Mouse (Mus musculus) limb, embryonic 15.5 days (tissue): Measurements from ENCODE around the gene Chrdl2. TPM values are rescaled to one million over a fixed set of nuclear protein-coding genes. Genes with fewer than 3 reads are reported as not detected.
A peak's percentile ranks its signal among the peaks of the same experiment; 100 is the strongest.

Experiments used
- ATAC-seq: fragments of 200-750 bp; cut with Nextera tagmentation; 2 replicates; pipeline ENCODE4 v1.8.0; 2017; ENCODE audit warnings: low read depth, moderate TSS enrichment; ENCODE audit not compliant: insufficient number of reproducible peaks, low FRiP score, low TSS enrichment
- H3K27ac ChIP-seq: fragments of 300-500 bp; sonication (generic); 2 replicates; pipeline ENCODE4 v1.5.1; 2015; ENCODE audit warnings: moderate library complexity, mild to moderate bottlenecking, inconsistent platforms
- H3K27me3 ChIP-seq: fragments of 300-500 bp; sonication (generic); 2 replicates; pipeline ENCODE4 v1.6.1; 2015; ENCODE audit warnings: inconsistent platforms
- H3K36me3 ChIP-seq: fragments of 300-500 bp; sonication (generic); 2 replicates; pipeline ENCODE4 v1.6.1; 2015; ENCODE audit warnings: inconsistent platforms
- H3K4me1 ChIP-seq: fragments of 300-500 bp; sonication (generic); 2 replicates; pipeline ENCODE4 v1.6.1; 2015; ENCODE audit warnings: inconsistent platforms
- H3K4me2 ChIP-seq: fragments of 300-500 bp; sonication (generic); 2 replicates; pipeline ENCODE4 v1.6.1; 2015; ENCODE audit warnings: mild to moderate bottlenecking, inconsistent platforms
- H3K4me3 ChIP-seq: fragments of 300-500 bp; sonication (generic); 2 replicates; pipeline ENCODE4 v1.5.1; 2015; ENCODE audit warnings: mild to moderate bottlenecking, inconsistent platforms
- H3K9ac ChIP-seq: fragments of 300-500 bp; sonication (generic); 2 replicates; pipeline ENCODE4 v1.6.1; 2015; ENCODE audit warnings: inconsistent platforms
- H3K9me3 ChIP-seq: fragments of 300-500 bp; sonication (generic); 2 replicates; pipeline ENCODE4 v1.6.1; 2016; ENCODE audit warnings: inconsistent platforms
- WGBS: fragments of 180-500 bp; shearing (Covaris S2); methylation state at CpG from one replicate; pipeline ENCODE4 v1.1.7; 2015; 5-methylcytosine and 5-hydroxymethylcytosine counted together
- polyA plus RNA-seq: library from polyadenylated mRNA; unstranded; fragments of >200 nt; fragmentation: Nextera tagmentation; extraction: Ambion mirVana; gene quantifications from 2 replicates; pipeline ENCODE4 v1.2.1, GENCODE M21; 2015

Gene Chrdl2
- polyA plus RNA-seq, 1 experiment from 2014 or later: 1.8 TPM

- ATAC-seq: no peak
- no peak overlapping the region for H3K4me2 ChIP-seq
- no peaks in the 10 kb centered on the region for H3K27me3 ChIP-seq
- no peak overlapping the region for H3K27ac ChIP-seq
- H3K36me3 ChIP-seq: no peaks in the 10 kb centered on the region
- no peaks in the 10 kb centered on the region for H3K4me1 ChIP-seq
- WGBS: 83% methylated on average over 7 of the region's 8 CpGs
- H3K9me3 ChIP-seq: no peaks in the 10 kb centered on the region
- H3K9ac ChIP-seq: no peak overlapping the region
- no peak overlapping the region for H3K4me3 ChIP-seq
These were observed 14.8 kb upstream of the Chrdl2 start for GRCm38 (mm10) chr7:99990990-99991707.

DNA sequence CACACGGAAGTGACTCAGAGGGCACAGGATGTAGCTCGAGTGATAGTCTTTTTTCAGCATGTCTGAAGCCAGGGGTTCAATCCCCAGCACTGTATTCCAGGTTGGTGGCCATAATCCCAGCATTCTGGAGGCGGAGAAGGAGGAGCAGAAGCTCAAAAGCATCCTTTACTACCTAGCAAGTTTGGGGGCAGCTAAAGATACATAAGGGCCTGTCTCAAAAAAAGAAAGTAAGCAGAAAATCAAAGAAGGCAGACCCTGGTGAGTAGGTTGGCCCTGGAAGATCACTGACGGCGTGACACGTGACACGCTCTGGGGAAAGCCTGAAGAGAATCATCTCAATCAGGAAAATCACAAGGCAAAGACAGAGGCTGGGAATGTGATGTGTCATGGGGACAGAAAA, 12.8 kb upstream of the Chrdl2 start:
- Histone ChIP-seq H3K27me3 (no peaks in the 10 kb centered on the region), H3K9ac (no peak overlapping the region), H3K4me1 (no peaks in the 10 kb centered on the region), H3K9me3 (no peaks in the 10 kb centered on the region), H3K27ac (no peak overlapping the region), H3K4me3 (no peak overlapping the region), H3K36me3 (no peaks in the 10 kb centered on the region), H3K4me2 (no peak overlapping the region)
- no peak for ATAC-seq
- WGBS: 77% methylated on average over 7 of the region's 7 CpGs

DNA sequence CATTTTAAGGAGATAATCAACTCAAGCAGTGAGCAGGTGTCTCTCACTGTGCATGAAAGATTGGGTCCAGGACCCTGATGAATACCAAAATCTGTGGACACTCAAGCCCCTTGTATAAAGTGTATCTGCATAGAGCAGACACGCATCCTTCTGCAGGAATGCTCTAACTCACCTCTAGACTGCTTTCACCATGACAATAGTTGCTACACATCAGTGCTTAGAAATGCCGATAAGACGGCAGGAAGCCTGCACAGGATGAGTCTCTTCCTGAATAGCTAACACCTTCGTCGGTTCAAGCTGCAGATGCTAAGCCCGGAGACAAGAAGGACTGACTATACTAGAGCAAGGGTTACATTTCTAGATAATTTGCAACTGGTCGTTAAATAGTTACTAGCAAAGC, 10.8 kb upstream of the Chrdl2 start:
- no peak for ATAC-seq
- H3K9me3 ChIP-seq: no peaks in the 10 kb centered on the region
- H3K27ac ChIP-seq: no peak overlapping the region
- no peaks in the 10 kb centered on the region for H3K36me3 ChIP-seq
- no peak overlapping the region for H3K4me2 ChIP-seq
- no peak overlapping the region for H3K4me3 ChIP-seq
- no peaks in the 10 kb centered on the region for H3K27me3 ChIP-seq
- no peaks in the 10 kb centered on the region for H3K4me1 ChIP-seq
- no peak overlapping the region for H3K9ac ChIP-seq
- 74% methylated on average over 7 of the region's 7 CpGs for WGBS

DNA sequence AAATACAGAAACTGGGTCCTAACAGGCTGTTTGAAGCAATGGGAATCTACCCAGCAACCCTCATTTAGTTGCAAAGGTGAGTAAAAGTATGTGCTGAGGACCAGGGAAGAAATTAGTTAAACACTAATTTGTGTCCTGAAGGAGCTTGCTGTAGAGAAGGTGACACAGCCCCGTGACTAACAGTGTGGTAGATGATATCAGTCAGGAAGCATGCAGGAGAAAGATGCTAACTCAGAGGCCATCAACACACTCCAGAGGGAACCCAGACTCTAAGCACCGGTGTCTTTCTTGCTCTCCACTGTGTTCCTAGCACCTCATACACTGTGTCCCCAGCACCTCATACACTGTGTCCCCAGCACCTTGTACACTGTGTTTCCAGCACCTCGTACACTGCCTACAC, 7.3 kb upstream of the Chrdl2 start:
- no peaks in the 10 kb centered on the region for H3K9me3 ChIP-seq
- no peaks in the 10 kb centered on the region; the same call in 1 of the 2 replicates for H3K27me3 ChIP-seq
- no peaks in the 10 kb centered on the region for H3K36me3 ChIP-seq
- WGBS: 75% methylated on average over 3 of the region's 3 CpGs
- no peak overlapping the region for H3K27ac ChIP-seq
- H3K4me2 ChIP-seq: no peak overlapping the region
- no peak for ATAC-seq
- H3K9ac ChIP-seq: no peak overlapping the region
- no peak overlapping the region for H3K4me3 ChIP-seq
- H3K4me1 ChIP-seq: no peaks in the 10 kb centered on the region

GRCm38 (mm10) chr7:100003781-100004180, 2.2 kb upstream of the Chrdl2 start:
- no peaks in the 10 kb centered on the region for H3K36me3 ChIP-seq
- H3K27me3 ChIP-seq: peaks cover 49% of the 10 kb centered on the region
- H3K4me3 ChIP-seq: no peak overlapping the region
- H3K9ac ChIP-seq: no peak overlapping the region
- H3K4me1 ChIP-seq: peaks cover 13% of the 10 kb centered on the region; the same call in 1 of the 2 replicates
- WGBS: 51% methylated on average over 9 of the region's 9 CpGs
- H3K27ac ChIP-seq: no peak overlapping the region
- no peak for ATAC-seq
- no peaks in the 10 kb centered on the region for H3K9me3 ChIP-seq
- H3K4me2 ChIP-seq: no peak overlapping the region

DNA sequence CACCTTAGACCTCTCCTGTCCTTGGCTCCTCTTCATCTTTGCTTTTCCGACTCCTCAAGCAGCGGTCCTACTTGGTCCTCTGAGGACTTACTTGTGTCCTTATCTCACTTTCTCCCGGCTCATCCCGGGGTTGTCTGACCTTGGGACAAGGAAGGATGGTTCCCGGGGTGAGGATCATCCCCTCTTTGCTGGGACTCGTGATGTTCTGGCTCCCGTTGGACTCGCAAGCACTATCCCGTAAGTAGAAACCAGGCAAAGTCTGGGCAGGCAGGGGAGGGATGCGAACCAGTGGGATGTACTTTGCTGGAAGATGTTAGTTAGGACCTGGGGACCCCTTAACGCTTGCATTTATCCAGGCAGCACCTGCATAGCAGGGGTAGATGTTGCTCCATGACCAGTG, 439 bp downstream of the Chrdl2 start:
- H3K4me1 ChIP-seq: peaks cover 16% of the 10 kb centered on the region; the same call in 1 of the 2 replicates
- no peak for ATAC-seq
- H3K4me3 ChIP-seq: peak overlapping the region; percentile 48
- H3K27me3 ChIP-seq: peaks cover 69% of the 10 kb centered on the region
- WGBS: 5% methylated on average over 11 of the region's 11 CpGs
- H3K27ac ChIP-seq: no peak overlapping the region
- H3K4me2 ChIP-seq: peak overlapping the region; percentile 98
- no peaks in the 10 kb centered on the region for H3K9me3 ChIP-seq
- H3K36me3 ChIP-seq: no peaks in the 10 kb centered on the region
- no peak overlapping the region for H3K9ac ChIP-seq

GRCm38 (mm10) chr7:100008765-100009164, 2.8 kb downstream of the Chrdl2 start:
- Histone ChIP-seq H3K4me1 (peaks cover 16% of the 10 kb centered on the region; the same call in 1 of the 2 replicates), H3K36me3 (no peaks in the 10 kb centered on the region), H3K9ac (no peak overlapping the region), H3K27me3 (peaks cover 69% of the 10 kb centered on the region), H3K27ac (no peak overlapping the region), H3K4me2 (no peak overlapping the region), H3K4me3 (no peak overlapping the region), H3K9me3 (no peaks in the 10 kb centered on the region)
- ATAC-seq: no peak
- 89% methylated on average over 4 of the region's 4 CpGs for WGBS

DNA sequence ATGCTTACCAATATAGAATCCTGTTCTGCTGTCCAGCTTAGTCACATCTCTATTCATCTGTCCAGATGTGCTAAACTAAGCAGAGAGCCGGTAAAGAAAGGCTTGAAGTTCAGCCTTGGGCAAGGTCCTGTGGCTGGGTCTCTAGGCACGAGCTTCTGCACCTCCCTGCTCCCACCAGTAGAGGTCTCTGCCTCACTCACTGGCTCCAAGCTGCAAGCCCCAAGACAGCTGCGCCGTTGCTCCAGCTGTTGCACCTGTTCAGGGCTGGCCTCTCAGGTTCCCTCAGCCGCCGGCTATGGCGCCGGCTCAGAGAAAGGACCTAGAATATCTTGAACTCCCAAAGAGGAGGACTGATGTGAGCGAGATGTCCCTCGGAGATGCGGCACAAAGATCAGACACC, 3.7 kb downstream of the Chrdl2 start:
- 9% methylated on average over 11 of the region's 11 CpGs for WGBS
- no peaks in the 10 kb centered on the region for H3K9me3 ChIP-seq
- H3K36me3 ChIP-seq: no peaks in the 10 kb centered on the region
- peaks cover 60% of the 10 kb centered on the region for H3K27me3 ChIP-seq
- no peak overlapping the region for H3K4me3 ChIP-seq
- H3K27ac ChIP-seq: no peak overlapping the region
- ATAC-seq: peak; percentile 60; the same call in 1 of the 2 replicates
- no peak overlapping the region for H3K4me2 ChIP-seq
- peaks cover 22% of the 10 kb centered on the region; the same call in 1 of the 2 replicates for H3K4me1 ChIP-seq
- H3K9ac ChIP-seq: no peak overlapping the region

- Histone ChIP-seq H3K36me3 (no peaks in the 10 kb centered on the region), H3K4me2 (no peak overlapping the region), H3K27ac (no peak overlapping the region), H3K27me3 (peaks cover 49% of the 10 kb centered on the region), H3K9me3 (no peaks in the 10 kb centered on the region), H3K9ac (no peak overlapping the region), H3K4me1 (peaks cover 17% of the 10 kb centered on the region; the same call in 1 of the 2 replicates), H3K4me3 (no peak overlapping the region)
- WGBS: 32% methylated on average over 5 of the region's 5 CpGs
- no peak for ATAC-seq
These were observed 4.7 kb downstream of the Chrdl2 start for GRCm38 (mm10) chr7:100010711-100011110.

- WGBS: 46% methylated on average over 8 of the region's 8 CpGs
- H3K4me1 ChIP-seq: peaks cover 9% of the 10 kb centered on the region; the same call in 1 of the 2 replicates
- no peak overlapping the region for H3K4me2 ChIP-seq
- H3K36me3 ChIP-seq: no peaks in the 10 kb centered on the region
- no peak overlapping the region for H3K9ac ChIP-seq
- no peak overlapping the region for H3K4me3 ChIP-seq
- ATAC-seq: no peak
- peaks cover 37% of the 10 kb centered on the region for H3K27me3 ChIP-seq
- no peak overlapping the region for H3K27ac ChIP-seq
- no peaks in the 10 kb centered on the region for H3K9me3 ChIP-seq
These were observed 6.1 kb downstream of the Chrdl2 start for GRCm38 (mm10) chr7:100012085-100012484.

- WGBS: 28% methylated on average over 6 of the region's 6 CpGs
- no peak for ATAC-seq
- Histone ChIP-seq H3K4me2 (no peak overlapping the region), H3K4me3 (no peak overlapping the region), H3K4me1 (peaks cover 9% of the 10 kb centered on the region; the same call in 1 of the 2 replicates), H3K9me3 (no peaks in the 10 kb centered on the region), H3K9ac (no peak overlapping the region), H3K27me3 (peaks cover 33% of the 10 kb centered on the region), H3K36me3 (no peaks in the 10 kb centered on the region), H3K27ac (no peak overlapping the region)
These were observed 6.5 kb downstream of the Chrdl2 start for GRCm38 (mm10) chr7:100012515-100012914.

DNA sequence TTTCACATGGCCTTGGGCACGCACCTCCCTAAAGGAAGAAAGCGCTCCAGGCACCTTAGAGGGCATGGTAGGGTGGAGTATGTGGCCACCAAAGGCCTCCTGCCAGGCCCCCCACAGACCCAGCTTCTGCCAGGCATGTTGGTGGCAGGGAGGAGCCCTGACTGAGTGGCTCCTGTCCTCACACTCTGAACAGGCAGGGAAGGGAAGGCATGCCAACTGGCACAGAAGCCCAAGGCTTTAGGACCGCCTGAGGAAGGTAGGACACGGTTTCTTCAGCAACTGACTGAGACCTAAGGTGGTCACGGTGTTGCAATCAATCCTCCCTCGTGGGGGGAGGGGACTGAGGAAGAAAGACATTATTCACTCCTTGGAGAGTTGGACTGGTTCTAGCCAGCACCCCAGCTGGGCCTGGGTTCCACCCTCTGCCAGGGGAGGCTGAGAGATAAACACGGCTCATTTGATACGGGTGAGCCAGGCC, 8.2 kb downstream of the Chrdl2 start:
- ATAC-seq: no peak

More for the DNA sequence above, 8.2 kb downstream of the Chrdl2 start:
- H3K9me3 ChIP-seq: no peaks in the 10 kb centered on the region
- peaks cover 16% of the 10 kb centered on the region for H3K27me3 ChIP-seq
- peaks cover 9% of the 10 kb centered on the region; the same call in 1 of the 2 replicates for H3K4me1 ChIP-seq
- H3K4me3 ChIP-seq: no peak overlapping the region
- no peak overlapping the region for H3K9ac ChIP-seq
- H3K27ac ChIP-seq: no peak overlapping the region
- no peaks in the 10 kb centered on the region for H3K36me3 ChIP-seq
- 67% methylated on average over 8 of the region's 8 CpGs for WGBS
- no peak overlapping the region for H3K4me2 ChIP-seq
